Mouse (Mus musculus): Measurements from ENCODE around the gene Pheta1.

Pheta1 gene

DNA sequence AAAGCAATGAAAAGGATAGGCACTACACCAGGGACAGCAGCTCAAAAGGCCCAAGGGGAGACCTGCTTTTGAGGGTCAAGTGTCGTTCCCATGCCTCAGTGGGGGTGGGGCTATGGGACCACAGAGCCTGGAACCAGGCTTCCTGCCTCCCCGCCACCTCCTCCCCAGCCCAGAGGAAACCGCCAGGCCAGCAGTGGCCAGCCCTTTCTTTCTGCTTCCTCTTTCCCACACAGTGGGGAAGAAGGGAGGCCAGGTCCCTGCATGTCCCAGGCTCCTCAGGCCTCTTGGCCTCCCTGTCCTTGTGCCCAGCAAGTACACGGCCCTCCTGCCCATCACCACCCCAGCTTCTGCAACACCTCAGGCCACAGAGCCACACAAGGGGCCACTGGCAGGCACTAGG is 24.7 kb upstream of the Pheta1 start:
- ATAC-seq (ENCODE audit: insufficient number of reproducible peaks, low FRiP score, low TSS enrichment): no peak

GRCm38 (mm10) chr5:121825606-121826005 is 23.2 kb upstream of the Pheta1 start:
- ATAC-seq (ENCODE audit: insufficient number of reproducible peaks, low FRiP score, low TSS enrichment): no peak

GRCm38 (mm10) chr5:121827876-121828275 is 20.9 kb upstream of the Pheta1 start:
- no peak for ATAC-seq (ENCODE audit: insufficient number of reproducible peaks, low FRiP score, low TSS enrichment)

DNA sequence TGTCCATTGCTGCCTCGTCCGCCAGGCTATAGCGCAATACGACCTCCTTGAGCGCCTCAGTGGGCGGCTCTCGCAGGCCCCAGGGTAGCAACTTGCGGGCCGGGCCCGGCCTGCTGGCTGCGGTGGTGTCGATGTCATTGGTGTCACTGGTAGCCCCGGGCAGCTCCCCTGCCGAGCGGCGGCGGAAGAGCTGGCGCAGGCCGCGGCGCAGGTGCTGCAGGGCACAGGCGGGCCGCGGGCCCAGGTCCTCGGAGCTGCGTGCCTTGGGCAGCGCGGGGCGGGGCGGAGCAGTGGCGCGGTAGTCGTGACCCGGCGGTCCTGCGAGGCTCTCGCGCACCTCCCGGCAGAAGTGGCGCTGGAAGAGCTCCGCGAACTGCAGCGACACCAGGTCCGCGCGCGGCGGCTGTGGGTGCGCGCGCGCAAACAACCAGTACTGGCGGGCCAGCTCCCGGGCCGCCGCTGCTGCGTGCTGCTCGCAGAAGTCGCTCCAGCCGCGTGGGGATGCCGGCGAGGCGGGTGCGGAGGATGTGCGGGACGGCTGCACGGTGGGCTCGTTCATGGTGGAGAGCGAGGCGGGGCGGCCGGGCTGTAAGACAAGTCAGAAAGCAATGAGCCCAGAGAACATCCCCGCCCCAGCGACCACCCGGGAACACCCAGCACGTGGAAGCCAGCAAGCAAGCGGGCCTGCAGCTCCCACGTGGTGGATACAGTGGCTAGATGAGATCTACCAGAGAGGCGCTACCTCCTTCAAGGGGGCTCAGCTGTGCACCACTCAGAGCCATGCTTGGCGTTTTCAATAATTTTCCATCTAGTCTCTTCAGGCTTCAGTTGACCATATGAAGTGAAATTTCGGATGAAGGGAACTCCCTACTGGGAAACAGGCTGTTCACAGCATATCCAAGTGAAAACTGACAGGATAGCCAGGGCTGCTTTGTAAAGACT is 20.0 kb upstream of the Pheta1 start:
- ATAC-seq (ENCODE audit: insufficient number of reproducible peaks, low FRiP score, low TSS enrichment): peak; percentile 32; the same call in 1 of the 2 replicates

GRCm38 (mm10) chr5:121831002-121831601 is 17.7 kb upstream of the Pheta1 start:
- ATAC-seq (ENCODE audit: insufficient number of reproducible peaks, low FRiP score, low TSS enrichment): no peak

DNA sequence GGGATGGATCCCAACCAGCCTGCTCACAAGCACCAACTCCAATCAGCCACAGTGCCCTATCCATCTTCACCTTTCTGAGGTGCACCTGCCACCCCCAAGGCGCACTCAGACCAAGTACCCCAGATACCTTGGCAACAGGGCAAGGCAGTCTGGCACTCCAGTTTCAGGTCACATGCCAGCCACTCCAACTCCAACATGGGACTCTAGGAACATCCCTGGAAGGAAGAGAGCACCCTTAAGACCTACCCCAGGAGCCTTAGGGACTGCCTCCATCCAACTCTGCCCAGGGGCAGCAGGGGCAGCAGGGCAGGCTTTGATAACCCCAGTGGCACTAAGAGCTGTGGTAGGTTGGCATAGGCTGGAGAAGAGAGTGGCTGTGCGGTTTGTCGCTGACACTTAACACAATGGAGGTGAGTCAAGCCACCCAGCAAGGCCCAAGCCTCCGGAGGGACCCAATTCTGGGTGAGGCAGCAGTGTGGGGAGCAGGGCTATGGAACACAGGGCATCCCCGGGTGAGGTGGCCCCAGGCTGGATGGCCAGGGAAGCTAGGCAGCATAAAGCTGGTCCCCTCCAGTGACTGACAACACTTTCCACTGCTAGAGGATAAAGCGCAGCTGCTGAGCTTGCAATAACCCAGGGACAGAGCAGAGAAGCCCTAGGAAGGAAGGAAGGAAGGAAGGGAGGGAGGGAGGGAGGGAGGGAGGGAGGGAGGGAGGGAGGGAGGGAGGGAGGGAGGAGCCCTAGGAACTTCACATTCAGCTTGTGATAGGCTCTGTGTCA is 16.2 kb upstream of the Pheta1 start:
- no peak for ATAC-seq (ENCODE audit: insufficient number of reproducible peaks, low FRiP score, low TSS enrichment)

DNA sequence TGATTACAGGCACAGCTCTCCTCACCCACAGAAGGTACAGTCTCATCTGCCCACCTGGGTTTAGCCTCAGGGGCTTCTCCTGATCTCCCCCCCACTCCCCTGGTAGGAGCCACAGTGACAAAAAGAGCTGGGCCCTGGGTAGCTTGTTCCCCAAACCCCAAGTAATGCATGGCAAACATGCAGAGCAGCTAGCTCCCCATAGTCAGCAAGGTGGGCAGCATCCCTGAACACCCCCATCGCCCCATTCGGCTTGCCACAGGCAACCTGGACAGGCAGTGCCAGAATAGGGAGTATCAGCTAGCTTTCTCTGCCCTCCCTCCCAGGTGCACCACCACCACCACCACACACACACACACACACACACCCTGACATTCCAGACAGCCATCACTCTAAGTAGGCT is 15.6 kb upstream of the Pheta1 start:
- ATAC-seq (ENCODE audit: insufficient number of reproducible peaks, low FRiP score, low TSS enrichment): no peak

- ATAC-seq (ENCODE audit: insufficient number of reproducible peaks, low FRiP score, low TSS enrichment): no peak
Observed at GRCm38 (mm10) chr5:121833572-121834240, 15.1 kb upstream of the Pheta1 start.

GRCm38 (mm10) chr5:121834241-121834606 is 14.6 kb upstream of the Pheta1 start:
- ATAC-seq (ENCODE audit: insufficient number of reproducible peaks, low FRiP score, low TSS enrichment): no peak

GRCm38 (mm10) chr5:121834991-121835747 is 13.6 kb upstream of the Pheta1 start:
- ATAC-seq (ENCODE audit: insufficient number of reproducible peaks, low FRiP score, low TSS enrichment): no peak

DNA sequence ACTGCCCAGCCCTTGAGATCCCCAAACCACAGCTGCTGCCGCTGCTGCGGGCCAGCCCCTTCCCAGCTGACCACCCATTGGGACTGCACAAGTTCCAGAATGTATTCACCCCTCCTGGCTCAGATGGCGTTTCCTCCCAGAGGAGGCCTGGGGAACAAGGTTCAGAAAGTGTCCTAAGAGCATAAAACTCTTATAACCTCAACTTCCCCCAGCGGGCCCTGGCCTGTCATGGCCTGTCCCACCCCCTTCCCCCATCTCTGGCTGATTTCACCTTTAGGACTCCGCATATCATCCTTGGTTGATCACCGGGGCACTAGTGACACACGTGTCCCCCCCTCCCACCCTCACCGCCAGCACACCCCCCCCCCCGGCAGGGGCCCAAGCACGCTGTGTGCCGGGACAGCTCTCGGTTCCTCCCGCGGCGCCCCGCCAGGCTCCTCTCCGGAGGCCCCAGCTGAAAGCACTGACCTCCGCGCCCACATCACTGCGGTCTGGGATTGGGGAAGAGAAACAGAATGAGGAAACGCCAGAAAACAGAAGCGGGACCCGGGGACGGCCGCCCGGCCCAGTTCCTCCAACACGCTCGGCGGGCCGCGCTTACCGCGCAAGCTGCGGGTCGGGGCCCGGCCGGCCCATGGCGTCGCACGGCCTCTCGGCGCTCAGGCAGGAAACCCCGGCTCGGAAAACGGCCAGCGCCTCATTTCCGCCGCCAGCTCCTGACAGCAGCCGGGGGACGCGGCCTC is 12.7 kb upstream of the Pheta1 start:
- no peak for ATAC-seq (ENCODE audit: insufficient number of reproducible peaks, low FRiP score, low TSS enrichment)

GRCm38 (mm10) chr5:121836692-121837415 is 11.9 kb upstream of the Pheta1 start:
- ATAC-seq (ENCODE audit: insufficient number of reproducible peaks, low FRiP score, low TSS enrichment): peak; percentile 37; the same call in 1 of the 2 replicates

GRCm38 (mm10) chr5:121837441-121838340 is 11.1 kb upstream of the Pheta1 start, which contains the start of gene Sh2b3:
Gene Sh2b3 (minus strand): TSS chr5:121837646.
- no peak for ATAC-seq (ENCODE audit: insufficient number of reproducible peaks, low FRiP score, low TSS enrichment)

DNA sequence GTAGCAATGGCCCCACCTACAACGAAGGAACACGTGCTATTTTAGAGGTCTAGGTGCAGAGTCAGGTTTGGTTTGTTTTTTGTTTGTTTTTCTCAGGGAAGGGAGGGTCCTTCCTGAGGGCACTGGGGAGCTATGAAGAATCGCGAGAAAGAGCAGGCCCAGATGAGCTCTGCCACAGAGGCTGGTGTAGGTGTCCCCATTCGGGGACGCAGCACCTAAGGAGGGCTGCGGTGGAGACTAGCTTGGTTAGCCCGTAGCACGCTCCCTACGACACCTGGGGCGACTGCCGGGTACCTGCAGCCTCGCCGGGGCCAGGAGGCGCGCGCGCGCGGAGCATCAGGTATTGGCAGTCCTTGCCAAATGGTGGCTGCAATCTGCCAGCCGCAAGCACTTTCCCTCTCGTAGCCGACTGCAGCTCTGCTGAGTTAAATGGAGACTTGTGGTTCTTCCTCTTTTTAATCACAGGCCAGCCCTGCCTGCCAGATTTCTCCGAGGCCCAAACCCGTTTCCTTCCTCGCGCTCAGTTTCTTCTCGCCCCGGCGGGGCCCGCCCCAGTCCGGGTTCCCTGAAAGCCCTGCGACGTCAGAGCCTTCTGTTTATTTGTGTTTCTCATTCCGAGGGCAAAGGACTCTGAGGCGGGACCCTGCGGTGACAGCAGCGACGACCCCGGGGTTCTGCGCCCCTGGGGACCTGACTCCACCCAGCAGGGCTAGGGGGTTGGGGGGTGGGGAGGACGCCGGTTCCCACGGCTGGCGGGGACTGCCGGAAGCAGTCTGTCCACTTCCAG is 10.2 kb upstream of the Pheta1 start:
- ATAC-seq (ENCODE audit: insufficient number of reproducible peaks, low FRiP score, low TSS enrichment): no peak

- ATAC-seq (ENCODE audit: insufficient number of reproducible peaks, low FRiP score, low TSS enrichment): no peak
Observed at GRCm38 (mm10) chr5:121839128-121839473, 9.7 kb upstream of the Pheta1 start.

- no peak for ATAC-seq (ENCODE audit: insufficient number of reproducible peaks, low FRiP score, low TSS enrichment)
Observed at GRCm38 (mm10) chr5:121841516-121841915, 7.3 kb upstream of the Pheta1 start.

DNA sequence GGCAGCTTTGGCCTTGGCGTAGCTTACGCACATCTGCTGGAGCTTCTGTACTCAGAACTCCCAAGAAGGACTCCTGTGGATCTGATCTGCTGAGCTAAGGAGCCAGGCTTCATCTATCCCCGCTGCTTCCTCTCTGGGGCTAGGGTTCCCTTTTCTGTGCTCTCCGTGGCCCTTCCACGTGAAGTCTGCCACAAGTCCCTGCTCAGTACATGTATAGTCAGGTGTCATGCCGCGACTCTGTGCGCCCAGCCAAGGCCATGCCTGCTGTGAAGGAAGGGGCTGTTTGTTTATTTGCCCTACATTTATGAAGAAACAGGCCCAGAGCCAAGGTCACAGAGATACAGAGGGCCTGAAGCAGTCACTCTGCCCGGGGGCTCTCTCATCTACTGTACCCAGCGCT is 6.8 kb upstream of the Pheta1 start:
- no peak for ATAC-seq (ENCODE audit: insufficient number of reproducible peaks, low FRiP score, low TSS enrichment)

Measured in cerebellum, adult (tissue).